Mouse (Mus musculus): ENCODE data around the gene Card11. TPM values are rescaled to one million over a fixed set of nuclear protein-coding genes. Genes with fewer than 3 reads are reported as not detected.

Card11 gene
- polyA plus RNA-seq, 1 experiment: 0.33 TPM

GRCm38 (mm10) chr5:140831064-140831431 is 169.3 kb downstream of the Card11 start:
- H3K4me3 ChIP-seq (ENCODE audit: insufficient read depth, low read length): no peak overlapping the region
- TF ChIP-seq POLR2A (IDR thresholded peaks at IDR 0.05; ENCODE audit: extremely low read depth, insufficient read depth, low read length) (no peak), CTCF (IDR thresholded peaks at IDR 0.05; ENCODE audit: extremely low read depth, insufficient read depth, low read length) (no peak)

GRCm38 (mm10) chr5:140830314-140831063 is 169.9 kb downstream of the Card11 start, which contains the start of gene Gna12:
Gna12 (minus strand) TSS chr5:140830431.
- TF ChIP-seq CTCF (IDR thresholded peaks at IDR 0.05; ENCODE audit: extremely low read depth, insufficient read depth, low read length) (no peak), POLR2A (IDR thresholded peaks at IDR 0.05; ENCODE audit: extremely low read depth, insufficient read depth, low read length) (no peak)
- Histone ChIP-seq H3K27ac (ENCODE audit: insufficient read depth, low read length) (peak within 1 kb of the TSS; percentile 85; the same call in 1 of the 2 replicates), H3K4me1 (ENCODE audit: control insufficient read depth, insufficient read depth, low read length) (peaks cover 8% of the 10 kb centered on the region; the same call in 1 of the 2 replicates), H3K4me3 (ENCODE audit: insufficient read depth, low read length) (peak within 1 kb of the TSS; percentile 65)

More at GRCm38 (mm10) chr5:140831064-140831431, 169.3 kb downstream of the Card11 start:
- no peak overlapping the region for H3K27ac ChIP-seq (ENCODE audit: insufficient read depth, low read length)
- peaks cover 8% of the 10 kb centered on the region; the same call in 1 of the 2 replicates for H3K4me1 ChIP-seq (ENCODE audit: control insufficient read depth, insufficient read depth, low read length)

GRCm38 (mm10) chr5:140829911-140830294 is 170.5 kb downstream of the Card11 start:
- H3K4me3 ChIP-seq (ENCODE audit: insufficient read depth, low read length): peak overlapping the region; percentile 65
- H3K4me1 ChIP-seq (ENCODE audit: control insufficient read depth, insufficient read depth, low read length): peaks cover 8% of the 10 kb centered on the region; the same call in 1 of the 2 replicates
- TF ChIP-seq CTCF (IDR thresholded peaks at IDR 0.05; ENCODE audit: extremely low read depth, insufficient read depth, low read length) (no peak), POLR2A (IDR thresholded peaks at IDR 0.05; ENCODE audit: extremely low read depth, insufficient read depth, low read length) (no peak)
- H3K27ac ChIP-seq (ENCODE audit: insufficient read depth, low read length): 0 out of 2 replicates have a peak overlapping the region, but pooled peaks have one; percentile 85

GRCm38 (mm10) chr5:140829081-140829910 is 171.1 kb downstream of the Card11 start:
- TF ChIP-seq POLR2A (IDR thresholded peaks at IDR 0.05; ENCODE audit: extremely low read depth, insufficient read depth, low read length): no peak
- no peak for TF ChIP-seq CTCF (IDR thresholded peaks at IDR 0.05; ENCODE audit: extremely low read depth, insufficient read depth, low read length)
- Histone ChIP-seq H3K4me1 (ENCODE audit: control insufficient read depth, insufficient read depth, low read length) (peaks cover 8% of the 10 kb centered on the region; the same call in 1 of the 2 replicates), H3K27ac (ENCODE audit: insufficient read depth, low read length) (peak overlapping the region; percentile 85)

GRCm38 (mm10) chr5:140828363-140828762 is 172.0 kb downstream of the Card11 start:
- Histone ChIP-seq H3K27ac (ENCODE audit: insufficient read depth, low read length) (peak overlapping the region; percentile 51), H3K4me3 (ENCODE audit: insufficient read depth, low read length) (peak overlapping the region; percentile 16; the same call in 1 of the 2 replicates), H3K4me1 (ENCODE audit: control insufficient read depth, insufficient read depth, low read length) (peaks cover 8% of the 10 kb centered on the region; the same call in 1 of the 2 replicates)
- no peak for TF ChIP-seq POLR2A (IDR thresholded peaks at IDR 0.05; ENCODE audit: extremely low read depth, insufficient read depth, low read length)
- no peak for TF ChIP-seq CTCF (IDR thresholded peaks at IDR 0.05; ENCODE audit: extremely low read depth, insufficient read depth, low read length)

More at GRCm38 (mm10) chr5:140829081-140829910, 171.1 kb downstream of the Card11 start:
- H3K4me3 ChIP-seq (ENCODE audit: insufficient read depth, low read length): peak overlapping the region; percentile 65

- Histone ChIP-seq H3K27ac (ENCODE audit: insufficient read depth, low read length) (peak overlapping the region; percentile 51), H3K4me3 (ENCODE audit: insufficient read depth, low read length) (peak overlapping the region; percentile 16; the same call in 1 of the 2 replicates), H3K4me1 (ENCODE audit: control insufficient read depth, insufficient read depth, low read length) (peaks cover 8% of the 10 kb centered on the region; the same call in 1 of the 2 replicates)
- TF ChIP-seq POLR2A (IDR thresholded peaks at IDR 0.05; ENCODE audit: extremely low read depth, insufficient read depth, low read length) (no peak), CTCF (IDR thresholded peaks at IDR 0.05; ENCODE audit: extremely low read depth, insufficient read depth, low read length) (no peak)
These were observed 172.5 kb downstream of the Card11 start for GRCm38 (mm10) chr5:140827896-140828295.

GRCm38 (mm10) chr5:140827413-140827812 is 173.0 kb downstream of the Card11 start:
- Histone ChIP-seq H3K4me3 (ENCODE audit: insufficient read depth, low read length) (peak overlapping the region; percentile 16; the same call in 1 of the 2 replicates), H3K4me1 (ENCODE audit: control insufficient read depth, insufficient read depth, low read length) (peaks cover 8% of the 10 kb centered on the region; the same call in 1 of the 2 replicates), H3K27ac (ENCODE audit: insufficient read depth, low read length) (peak overlapping the region; percentile 26; the same call in 1 of the 2 replicates)
- no peak for TF ChIP-seq POLR2A (IDR thresholded peaks at IDR 0.05; ENCODE audit: extremely low read depth, insufficient read depth, low read length)
- no peak for TF ChIP-seq CTCF (IDR thresholded peaks at IDR 0.05; ENCODE audit: extremely low read depth, insufficient read depth, low read length)

- H3K4me1 ChIP-seq (ENCODE audit: control insufficient read depth, insufficient read depth, low read length): peaks cover 8% of the 10 kb centered on the region; the same call in 1 of the 2 replicates
- H3K27ac ChIP-seq (ENCODE audit: insufficient read depth, low read length): no peak overlapping the region
- no peak for TF ChIP-seq POLR2A (IDR thresholded peaks at IDR 0.05; ENCODE audit: extremely low read depth, insufficient read depth, low read length)
- TF ChIP-seq CTCF (IDR thresholded peaks at IDR 0.05; ENCODE audit: extremely low read depth, insufficient read depth, low read length): no peak
- H3K4me3 ChIP-seq (ENCODE audit: insufficient read depth, low read length): no peak overlapping the region
These were observed 173.6 kb downstream of the Card11 start for GRCm38 (mm10) chr5:140826796-140827195.

GRCm38 (mm10) chr5:140826118-140826517 is 174.3 kb downstream of the Card11 start:
- H3K4me3 ChIP-seq (ENCODE audit: insufficient read depth, low read length): no peak overlapping the region
- TF ChIP-seq CTCF (IDR thresholded peaks at IDR 0.05; ENCODE audit: extremely low read depth, insufficient read depth, low read length): no peak
- no peak for TF ChIP-seq POLR2A (IDR thresholded peaks at IDR 0.05; ENCODE audit: extremely low read depth, insufficient read depth, low read length)
- H3K27ac ChIP-seq (ENCODE audit: insufficient read depth, low read length): no peak overlapping the region
- H3K4me1 ChIP-seq (ENCODE audit: control insufficient read depth, insufficient read depth, low read length): peaks cover 10% of the 10 kb centered on the region
